Mouse (Mus musculus): ENCODE measurements around the gene Sorcs2.

Gene Sorcs2

DNA sequence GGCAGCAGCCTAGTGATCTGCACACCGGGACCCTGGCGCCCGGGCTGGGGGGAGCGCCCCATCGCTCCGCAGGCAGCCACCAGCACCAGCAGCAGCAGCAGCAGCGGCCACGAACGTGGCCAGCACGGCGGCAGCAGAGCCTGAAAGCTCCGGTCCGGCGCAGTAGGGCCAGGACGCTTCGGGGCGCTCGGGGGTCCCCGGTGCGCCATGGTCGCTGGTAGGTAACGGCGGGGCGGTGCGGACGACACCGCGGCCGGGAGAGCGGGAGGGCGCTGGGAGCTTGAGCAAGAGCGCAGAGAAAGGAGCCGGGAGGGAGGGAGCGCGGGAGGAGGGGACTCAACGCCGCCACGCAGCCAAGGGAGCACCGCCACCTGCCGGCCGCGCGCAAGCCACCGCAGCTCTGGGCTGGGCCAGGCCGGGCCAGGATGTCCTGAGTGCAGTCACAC lies at the start of gene Sorcs2:
Sorcs2 (minus strand) TSS at position 303 of the 446 bp plus-strand sequence.
- DNase-seq (ENCODE audit: low spot score in 2 of 2): peak in 1 of 2 experiments; percentile 80

DNA sequence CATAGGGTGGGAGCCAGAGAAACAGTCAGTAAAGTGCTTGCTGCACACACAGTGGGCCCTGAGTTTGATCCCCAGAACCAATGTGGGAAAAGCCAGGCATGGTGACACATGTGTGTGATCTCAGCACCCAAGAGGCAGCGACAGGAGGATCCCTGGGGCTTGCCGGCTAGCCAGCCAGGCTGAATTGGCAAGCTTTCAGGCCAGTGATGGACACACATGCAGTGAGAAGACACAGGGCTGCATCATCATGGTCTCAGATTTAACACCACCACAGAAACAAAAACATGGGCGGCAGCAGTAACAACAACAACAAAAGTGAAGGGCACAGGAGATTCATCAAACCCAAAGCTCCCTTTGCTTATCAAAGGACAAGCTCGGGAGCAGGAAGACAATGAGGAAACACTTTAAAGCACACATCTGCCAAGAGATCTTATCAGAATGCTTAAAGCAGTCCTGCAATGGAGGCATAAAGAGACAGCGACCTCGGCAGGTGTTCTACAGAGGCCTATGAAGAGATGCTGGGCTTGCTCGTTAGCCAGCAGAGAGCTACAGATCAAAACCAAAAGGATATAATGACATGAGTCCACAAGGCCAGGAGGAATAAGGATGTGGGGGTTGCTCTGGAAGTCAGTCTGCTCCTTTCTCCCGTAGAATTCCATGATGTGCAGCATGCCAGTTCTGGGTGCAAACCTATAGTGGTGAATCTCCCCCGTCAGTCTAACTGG lies 48.4 kb upstream of the Sorcs2 start:
- DNase-seq (ENCODE audit: low spot score in 2 of 2): no peak

DNA sequence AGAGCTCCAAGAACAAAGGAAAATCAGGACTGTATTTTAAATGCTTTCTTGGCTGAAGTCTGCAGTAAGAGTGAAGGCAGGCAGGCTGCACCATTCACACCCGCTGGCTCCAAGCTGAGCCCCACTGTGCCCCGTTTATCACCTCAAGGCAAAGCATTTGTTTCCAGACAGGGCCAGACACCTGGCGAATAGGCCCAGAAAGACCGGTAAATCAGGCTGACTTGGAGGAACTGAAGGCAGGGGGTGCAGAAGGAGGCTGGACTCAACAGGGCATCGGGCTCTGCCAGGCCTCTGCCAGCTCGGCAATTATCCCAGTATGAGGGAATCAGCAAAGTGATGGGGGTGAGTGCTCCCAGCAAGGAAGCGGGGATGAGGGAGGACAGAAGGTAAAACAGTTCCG lies 47.1 kb upstream of the Sorcs2 start:
- no peak for DNase-seq (ENCODE audit: low spot score in 2 of 2)

DNA sequence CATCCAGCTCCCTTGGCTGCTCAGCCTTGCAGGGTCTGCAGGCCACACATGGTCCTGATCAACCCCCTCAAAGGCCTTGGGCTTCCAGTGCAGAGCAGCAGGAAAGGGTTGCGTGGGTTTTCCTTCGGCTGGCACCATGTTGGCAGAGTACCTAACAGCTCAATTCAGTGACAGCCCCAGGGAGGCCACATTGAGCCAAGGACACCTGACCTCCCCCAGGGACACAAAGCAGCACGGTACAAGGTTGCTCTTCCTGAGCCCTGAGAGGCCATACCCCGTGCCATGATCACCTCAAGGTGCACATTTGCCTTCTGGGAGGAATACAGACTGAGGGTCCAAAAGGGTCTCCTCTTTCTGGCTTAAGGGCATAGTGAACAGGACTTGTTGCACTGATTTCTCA lies 46.7 kb upstream of the Sorcs2 start:
- DNase-seq (ENCODE audit: low spot score in 2 of 2): no peak

DNA sequence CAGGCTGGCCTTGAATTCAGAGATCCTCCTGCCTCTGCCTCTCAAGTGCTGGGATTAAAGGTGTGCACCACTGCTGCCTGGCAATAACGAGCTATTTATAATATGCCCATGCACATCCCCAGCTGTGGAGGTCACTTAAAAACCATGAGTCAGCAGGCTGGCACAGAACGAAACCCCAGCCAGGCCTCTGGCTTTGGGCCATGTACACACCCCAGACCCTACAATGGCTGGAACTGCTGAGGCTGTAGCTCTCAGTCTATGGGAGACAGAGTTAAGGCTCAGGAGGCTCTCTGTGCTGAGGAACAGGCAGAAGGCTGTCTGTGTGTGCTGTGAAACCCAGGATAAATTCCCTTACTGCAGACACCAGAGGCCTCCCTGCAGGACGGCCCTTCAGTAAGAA lies 42.8 kb upstream of the Sorcs2 start:
- no peak for DNase-seq (ENCODE audit: low spot score in 2 of 2)

DNA sequence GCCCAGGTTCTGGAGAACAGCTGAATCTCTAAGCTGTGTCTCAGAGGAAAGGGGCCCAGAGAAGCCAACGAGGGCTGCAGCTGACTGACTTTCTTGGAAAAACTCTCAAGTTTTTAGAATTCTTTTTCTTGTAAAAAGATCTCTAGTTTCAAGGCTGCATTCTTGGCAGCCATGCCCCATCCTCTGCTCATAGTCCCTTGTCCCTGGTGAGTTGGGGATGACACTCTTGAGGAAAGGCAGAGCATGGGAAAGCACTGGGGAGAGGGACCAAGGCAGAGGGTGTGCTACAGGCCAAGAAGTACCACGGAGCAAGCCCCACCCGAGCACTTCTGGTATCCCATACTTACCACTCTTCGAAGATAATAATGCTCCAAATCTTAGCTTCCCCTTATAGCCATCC lies 38.9 kb upstream of the Sorcs2 start:
- no peak for DNase-seq (ENCODE audit: low spot score in 2 of 2)

DNA sequence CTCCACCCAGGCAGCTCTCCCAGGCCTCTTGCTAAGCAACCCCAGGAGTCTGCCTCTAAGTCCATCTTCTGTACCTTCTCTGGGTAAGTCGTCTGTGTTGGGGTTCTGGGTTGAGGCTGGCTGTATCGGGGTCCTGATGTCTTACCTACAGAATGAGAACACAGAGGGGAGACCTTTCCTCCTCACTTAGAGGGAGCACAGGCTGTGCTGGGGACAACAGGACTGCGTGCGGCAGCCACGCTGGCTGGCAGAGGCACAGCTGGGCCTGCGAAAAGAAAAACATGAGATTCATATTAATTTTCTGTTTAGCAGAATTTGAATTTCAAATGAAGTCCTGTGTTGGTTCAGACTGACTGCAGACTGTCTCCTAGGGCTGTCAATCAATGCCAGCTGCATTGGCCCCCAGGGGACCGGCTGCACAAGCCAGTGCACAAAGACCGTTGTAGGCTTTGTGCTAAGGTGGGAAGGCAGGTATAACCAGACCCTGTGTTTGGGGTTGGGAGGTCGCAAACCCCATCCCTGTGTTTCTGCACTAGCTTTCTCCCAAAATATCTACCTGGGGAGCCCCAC lies 36.5 kb upstream of the Sorcs2 start:
- no peak for DNase-seq (ENCODE audit: low spot score in 2 of 2)

DNA sequence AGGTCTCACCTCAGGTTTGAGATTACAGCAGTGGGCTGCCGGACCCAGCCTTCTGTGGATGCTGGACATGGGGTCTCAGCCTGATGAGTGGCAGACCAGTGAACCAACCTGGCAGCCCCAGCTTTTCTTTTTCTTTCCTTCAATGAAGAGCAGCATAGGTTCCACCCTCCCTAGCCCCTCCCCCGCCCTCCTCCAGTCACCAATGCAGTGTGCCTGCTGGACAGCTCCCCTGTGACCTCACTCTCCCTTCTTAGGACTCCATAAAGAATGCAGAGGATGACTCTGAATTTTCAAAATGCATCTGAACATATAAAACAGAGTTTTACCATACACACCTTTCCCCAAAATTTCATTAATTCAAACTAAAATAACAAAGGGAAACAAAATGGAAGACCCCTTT lies 33.8 kb upstream of the Sorcs2 start:
- DNase-seq (ENCODE audit: low spot score in 2 of 2): no peak

DNA sequence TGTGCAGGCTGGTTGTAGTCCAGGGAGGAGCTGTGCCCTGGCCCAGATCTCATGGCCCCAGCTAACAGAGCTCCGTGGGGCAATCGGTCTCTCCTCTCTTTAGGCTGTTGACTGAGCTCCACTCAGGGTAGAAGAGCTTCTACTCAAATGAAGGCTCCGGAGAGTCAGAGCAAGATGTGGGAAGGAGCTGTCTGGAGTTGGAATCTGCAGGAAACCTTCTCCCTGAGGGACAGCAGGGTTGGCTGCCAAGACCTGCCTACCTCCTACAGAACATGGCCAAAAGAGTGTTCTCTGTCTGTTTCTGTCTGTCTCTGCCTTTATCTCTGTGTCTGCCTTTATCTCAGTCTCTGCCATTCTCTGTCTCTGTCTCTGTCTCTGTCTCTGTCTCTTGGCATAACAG lies 31.6 kb upstream of the Sorcs2 start:
- DNase-seq (ENCODE audit: low spot score in 2 of 2): no peak

DNA sequence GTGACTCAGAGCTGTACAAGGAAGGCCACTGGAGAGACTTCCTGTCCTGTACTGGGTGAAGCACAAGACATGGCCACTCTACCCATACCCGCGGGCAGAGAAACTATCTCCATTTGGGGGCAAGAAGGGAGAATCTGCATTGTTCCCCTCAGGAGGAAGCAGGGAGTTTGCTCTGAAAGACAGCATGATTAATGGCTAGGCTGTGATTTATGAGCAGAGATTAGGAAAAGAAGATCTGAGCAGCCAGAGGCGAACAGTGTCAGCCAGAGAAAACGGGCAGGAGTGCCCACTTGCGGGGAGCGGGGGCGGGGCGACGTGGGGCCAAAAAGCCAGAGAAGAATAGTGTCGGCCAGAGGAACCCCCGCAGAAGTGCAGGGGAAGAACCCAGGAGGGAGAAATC lies 29.9 kb upstream of the Sorcs2 start:
- no peak for DNase-seq (ENCODE audit: low spot score in 2 of 2)

DNA sequence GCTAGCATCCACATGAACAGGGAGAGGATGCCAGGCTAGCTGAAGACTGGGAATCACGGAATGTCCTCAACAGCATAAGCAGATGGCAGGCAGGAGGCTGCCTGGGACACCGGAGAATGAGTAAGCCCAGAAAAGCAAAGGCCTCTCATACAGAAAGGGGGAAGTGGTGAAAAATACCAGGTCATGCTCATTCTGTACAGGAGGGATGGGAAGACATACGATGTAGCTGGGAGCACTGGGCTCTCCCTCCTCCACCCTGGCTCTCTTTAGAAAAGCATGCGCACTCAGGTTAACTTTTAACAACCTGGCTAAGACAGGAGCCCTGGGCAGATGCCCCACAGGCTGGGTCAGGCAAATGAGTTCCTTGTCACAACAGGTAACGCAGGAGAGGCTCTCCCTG lies 28.5 kb upstream of the Sorcs2 start:
- DNase-seq (ENCODE audit: low spot score in 2 of 2): peak in 1 of 2 experiments; percentile 64

DNA sequence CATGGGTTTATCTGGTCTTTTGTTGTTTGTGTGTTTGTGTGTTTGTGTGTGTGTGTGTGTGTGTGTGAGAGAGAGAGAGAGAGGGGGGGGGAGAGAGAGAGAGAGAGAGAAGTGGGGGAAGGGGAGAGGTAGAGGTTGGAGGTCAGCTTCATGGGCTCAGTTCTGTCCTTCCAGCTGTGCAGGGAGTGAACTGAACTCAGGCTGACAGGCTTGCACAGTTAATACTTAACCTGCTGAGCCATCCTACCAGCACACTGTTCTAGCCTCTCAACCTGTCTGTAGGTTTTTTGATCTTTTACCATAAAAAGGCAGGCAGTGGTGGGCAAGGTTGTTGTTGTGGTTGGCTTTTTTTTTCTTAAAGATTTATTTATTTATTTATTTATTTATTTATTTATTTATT lies 26.7 kb upstream of the Sorcs2 start:
- no peak for DNase-seq (ENCODE audit: low spot score in 2 of 2)

DNA sequence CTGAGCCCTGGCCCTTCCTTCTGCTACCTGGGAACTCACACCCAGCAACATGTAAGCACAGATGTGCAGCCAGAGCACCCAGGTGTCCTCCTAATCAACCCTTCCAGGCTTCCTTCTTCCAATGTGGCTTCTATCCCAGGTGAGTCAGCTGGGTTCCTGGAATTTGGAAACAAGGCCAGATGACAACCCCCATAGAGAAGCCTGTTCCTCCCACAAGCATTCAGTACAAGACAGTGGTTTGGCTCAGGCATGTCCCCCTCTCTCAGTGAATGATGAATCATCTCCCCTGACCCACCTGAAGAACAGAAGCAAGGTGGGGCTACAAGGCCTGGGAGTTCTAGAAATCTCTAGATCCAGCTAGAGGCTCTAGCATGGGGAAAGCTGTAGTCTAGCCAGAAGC lies 24.8 kb upstream of the Sorcs2 start:
- DNase-seq (ENCODE audit: low spot score in 2 of 2): no peak

DNA sequence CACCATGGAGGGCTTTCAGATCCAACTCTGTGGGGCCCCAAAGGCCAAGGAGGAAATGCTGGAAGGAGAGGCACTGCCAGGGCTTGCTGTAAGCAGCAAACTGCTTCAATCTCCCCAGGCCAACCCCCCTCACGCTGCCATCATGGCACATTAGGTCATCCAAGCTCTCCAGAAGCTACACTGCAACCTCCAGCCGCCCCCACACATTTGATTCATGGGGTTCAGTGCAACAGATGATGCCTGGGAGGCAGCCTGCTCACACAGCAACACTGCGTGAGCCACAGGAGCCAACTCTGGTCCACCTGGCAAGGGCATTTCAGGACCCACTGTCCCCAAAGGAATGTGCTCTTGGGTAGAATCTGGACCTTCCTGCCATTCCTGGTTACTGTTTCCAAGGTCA lies 21.9 kb upstream of the Sorcs2 start:
- no peak for DNase-seq (ENCODE audit: low spot score in 2 of 2)

DNA sequence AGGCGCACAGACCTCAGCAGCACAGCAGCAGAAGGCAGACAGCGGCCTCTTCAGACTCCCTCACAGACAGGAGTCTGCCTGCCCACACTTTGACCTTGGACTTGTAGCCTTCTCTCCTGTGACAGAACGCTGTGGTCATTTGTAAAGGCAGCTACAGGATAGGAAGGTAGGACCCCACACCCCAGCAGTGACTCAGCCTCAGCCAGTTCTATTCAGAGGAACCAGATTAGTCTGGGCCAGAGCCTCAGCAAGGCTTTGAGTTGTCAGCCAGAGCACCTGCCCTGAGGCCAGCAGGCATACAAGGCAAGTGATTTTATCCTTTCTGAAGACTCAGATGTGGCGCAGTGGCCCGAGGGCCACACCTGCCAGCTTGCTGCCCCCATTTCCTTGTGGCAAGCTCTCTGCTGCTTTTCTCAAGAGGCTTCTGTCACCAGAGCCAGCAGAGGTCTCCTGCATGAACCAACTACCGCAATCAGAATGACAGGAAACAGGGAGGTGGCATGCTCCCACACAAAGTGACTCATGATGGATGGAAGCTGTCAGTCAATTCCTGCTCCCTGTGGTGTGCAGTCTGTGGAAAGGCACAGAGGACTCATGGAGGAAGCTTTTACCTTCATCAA lies 16.9 kb upstream of the Sorcs2 start:
- DNase-seq (ENCODE audit: low spot score in 2 of 2): no peak

DNA sequence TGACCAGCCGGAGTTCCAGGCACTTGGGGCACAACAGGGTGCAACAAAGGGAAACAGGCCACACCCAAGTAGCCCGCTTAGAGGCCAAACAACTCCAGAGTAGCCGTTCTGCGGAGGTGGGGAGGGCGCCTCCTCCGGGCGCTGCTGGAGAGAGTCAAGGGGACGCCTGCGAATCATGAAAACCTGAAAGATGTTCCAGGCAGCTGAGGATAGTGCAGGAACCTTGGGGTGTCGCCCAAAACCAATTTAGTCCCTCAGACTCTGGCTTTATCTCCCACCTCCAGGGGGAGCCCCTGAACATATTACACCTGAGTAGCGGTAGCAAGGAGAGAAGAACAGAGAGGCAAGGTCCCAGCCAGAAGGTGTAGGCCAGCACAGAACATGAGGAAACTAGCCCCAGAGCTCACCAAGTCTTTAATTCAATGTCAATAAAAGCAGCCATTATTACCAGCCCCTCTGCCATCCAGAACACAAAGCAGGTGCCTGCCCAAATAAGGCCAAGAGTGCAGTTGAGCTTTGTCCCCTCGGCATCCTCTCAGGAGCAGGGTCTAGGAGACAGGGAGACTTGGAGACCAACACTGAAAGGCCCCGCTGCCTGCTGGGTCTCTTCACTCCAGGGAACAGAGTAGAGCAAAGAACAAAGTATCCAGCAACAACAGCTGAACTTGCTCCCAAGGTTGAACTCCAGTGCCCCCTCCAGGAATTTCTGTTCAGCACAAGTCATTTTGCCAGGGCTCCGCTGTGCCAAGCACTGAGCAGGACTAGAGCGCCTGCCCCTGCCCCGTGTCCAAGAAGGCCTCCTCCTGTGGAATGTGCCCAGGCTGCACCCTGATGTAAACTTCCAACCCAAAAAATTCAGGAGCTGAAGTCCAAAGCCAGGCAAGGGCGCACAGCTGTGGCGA lies 775 bp upstream of the Sorcs2 start:
- peak in 1 of 2 experiments; percentile 59 for DNase-seq (ENCODE audit: low spot score in 2 of 2)

DNA sequence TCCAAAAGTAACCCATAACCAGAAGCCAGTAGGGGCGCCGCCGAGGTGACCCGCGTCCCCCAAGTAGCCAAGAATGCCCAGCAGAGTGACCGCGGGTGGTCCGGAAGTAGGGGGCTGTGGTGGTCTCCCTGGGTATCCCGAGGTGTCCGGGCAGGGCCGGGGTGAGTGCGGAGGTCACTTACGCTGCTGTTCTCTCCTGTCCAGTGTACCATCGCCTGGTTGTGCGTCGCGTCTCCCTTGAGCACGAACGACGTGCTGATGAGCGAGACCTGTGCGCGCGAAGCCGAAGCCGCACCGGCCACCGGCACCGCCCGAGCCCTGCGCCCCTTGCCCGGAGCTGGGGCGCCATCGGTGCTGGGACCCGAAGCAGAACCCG lies 567 bp downstream of the Sorcs2 start:
- no peak for DNase-seq (ENCODE audit: low spot score in 2 of 2)

DNA sequence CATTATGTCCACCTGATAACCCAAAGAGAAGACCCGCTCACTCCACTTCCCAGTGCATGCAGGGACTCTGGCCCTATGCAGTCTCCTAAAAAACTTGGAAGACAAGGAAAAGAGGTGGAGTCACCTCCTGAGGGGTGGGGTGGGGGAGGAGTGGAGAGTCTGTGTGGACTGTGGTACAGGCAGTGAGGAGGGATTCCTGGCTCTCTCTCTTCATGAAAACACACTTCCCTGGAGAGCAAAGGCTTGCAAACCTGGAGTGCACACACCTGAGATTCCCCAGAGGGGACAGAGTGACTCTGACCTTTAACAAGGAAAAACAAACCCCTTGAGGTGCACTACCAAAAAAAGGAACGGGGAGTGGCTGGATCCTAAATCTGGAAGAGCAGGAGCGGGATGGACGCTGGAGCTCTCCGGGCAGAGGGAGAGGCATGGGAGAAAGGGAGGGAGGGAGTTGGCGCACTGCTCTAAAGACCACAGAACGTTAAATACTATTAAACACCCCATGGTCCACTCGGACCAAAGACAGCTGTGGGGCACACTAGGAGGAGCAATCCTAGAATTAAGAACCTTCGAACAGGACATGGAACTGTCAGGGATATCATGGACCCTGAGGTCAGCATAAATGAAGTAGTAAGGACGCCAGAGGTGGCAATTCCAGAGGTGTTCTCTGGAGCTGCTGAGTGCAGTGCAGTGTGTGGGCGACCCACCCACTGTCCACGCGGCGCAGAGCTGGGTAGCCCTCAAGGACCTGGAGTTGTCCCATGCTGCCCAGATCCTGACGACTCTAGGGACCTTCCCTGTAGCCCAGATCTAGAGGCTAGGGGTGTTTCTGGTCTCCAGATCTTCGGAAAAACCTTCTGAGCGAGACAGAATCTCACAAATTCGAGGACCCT lies 1.2 kb downstream of the Sorcs2 start:
- no peak for DNase-seq (ENCODE audit: low spot score in 2 of 2)

DNA sequence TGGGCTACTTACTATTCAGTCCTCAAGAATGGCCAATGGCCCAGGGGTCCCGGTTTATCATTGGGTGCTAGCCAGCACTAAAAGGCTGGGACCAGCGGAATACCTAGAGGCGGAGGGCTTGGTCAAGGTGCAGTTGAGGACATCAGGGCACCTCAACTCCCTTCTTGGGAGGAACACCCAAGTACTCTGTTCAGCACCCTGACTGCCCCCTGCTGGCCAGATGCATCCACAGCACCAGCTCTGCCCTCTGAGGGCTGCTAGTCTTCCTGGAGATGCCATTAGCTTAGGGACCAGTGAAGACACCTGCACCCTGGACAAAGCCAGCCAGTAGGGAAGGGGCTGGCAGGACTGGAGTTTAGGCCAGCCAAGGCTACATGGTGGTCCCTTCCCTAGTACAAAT lies 1.9 kb downstream of the Sorcs2 start:
- DNase-seq (ENCODE audit: low spot score in 2 of 2): peak in 1 of 2 experiments; percentile 84

DNA sequence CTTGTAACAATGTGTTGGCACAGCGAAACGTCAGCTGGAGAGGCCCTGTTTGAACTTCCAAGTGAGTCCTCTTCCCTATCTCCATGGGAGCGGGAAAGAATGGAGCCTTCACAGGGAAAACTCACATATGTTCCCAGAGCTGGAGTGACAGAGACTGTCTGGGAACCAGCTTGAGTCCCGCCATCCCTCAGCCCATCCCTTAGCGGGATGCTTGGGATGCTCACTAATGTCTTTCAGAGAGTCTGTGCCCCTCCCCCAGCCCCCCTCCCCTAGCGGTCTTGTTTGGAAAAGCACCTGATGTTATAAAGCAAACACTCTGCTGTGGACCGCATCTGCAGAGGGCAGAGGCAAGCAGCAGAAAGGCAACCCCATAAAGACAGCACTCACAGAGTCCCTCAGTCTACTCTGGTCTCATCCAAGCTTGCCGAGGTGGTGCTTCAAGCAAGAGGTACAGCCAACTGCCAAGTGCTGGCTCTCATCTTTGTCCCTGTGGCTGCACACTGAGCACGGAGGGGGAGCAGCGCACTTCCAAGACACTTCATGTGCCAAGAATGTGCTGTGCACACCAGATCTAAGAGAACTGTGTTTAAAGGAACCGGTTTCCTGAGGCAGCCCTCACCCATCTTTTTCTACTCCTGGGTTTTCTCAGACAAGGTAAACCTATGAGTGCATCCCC lies 3.0 kb downstream of the Sorcs2 start:
- no peak for DNase-seq (ENCODE audit: low spot score in 2 of 2)

DNA sequence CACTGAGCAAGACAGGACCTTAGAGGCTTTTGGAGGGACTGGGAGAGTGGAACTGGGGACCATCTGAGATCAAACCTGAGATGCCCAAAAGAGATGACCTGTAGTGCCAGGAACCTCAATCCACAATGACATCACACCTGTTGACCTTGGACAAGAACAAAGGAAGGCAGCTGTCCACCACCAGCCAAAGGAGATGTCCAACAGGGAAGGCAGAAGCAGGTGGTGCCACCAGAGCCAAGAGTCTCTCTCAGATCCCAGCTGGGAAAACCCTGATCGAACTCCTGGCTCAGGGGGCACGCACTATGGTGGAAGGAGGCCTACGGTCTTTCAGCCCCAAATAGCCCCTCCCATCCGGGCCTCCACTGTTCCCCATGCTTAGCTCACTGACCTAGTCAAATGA lies 6.2 kb downstream of the Sorcs2 start:
- DNase-seq (ENCODE audit: low spot score in 2 of 2): no peak
